Mouse (Mus musculus) lung, adult 2 months (tissue): ENCODE results near the gene Abca12.

Experiments
- CTCF ChIP-seq: fragments of 200-500 bp; IDR thresholded peaks from 2 replicates; pipeline ENCODE4 v1.5.1; 2011; ENCODE audit warnings: mild to moderate bottlenecking, low read length, control low read depth; ENCODE audit not compliant: insufficient read depth
- POLR2A ChIP-seq: fragments of 200-500 bp; IDR thresholded peaks from 2 replicates; pipeline ENCODE4 v1.6.1; 2011; ENCODE audit warnings: low read depth, mild to moderate bottlenecking, control low read depth, low read length, borderline replicate concordance; ENCODE audit errors: extremely low read depth

- TF ChIP-seq CTCF: no peak
- TF ChIP-seq POLR2A: no peak
Observed at GRCm38 (mm10) chr1:71296585-71296984, 118.1 kb downstream of the Abca12 start.
